In the genomic region with DNA sequence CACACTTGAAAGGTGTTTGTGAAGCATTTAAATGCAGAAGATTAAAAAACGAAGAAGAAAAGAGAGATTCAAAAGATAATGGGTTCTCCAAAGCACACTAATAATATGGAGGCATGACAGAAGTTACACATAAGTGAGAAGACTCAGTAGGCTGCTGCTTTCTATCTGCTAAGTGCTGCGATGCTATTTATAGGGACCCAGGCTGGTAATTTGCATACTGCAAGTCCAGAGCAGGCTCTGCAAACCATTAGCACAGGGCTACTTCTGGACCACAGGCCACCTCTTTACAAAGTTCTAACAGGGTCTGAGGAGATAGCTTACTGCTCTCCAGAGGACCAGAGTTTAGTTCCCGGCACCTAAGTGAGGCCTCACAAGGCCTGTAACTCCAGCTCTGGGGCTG, we compare ENCODE assay signal across 24 mouse cellular contexts.
DNase-seq lines count a peak whose midpoint lies in the region; ATAC-seq and TF ChIP-seq lines count a peak whose summit lies in the region.
"Had no signal": no experiment of that assay in that cellular context is flagged by ENCODE, and none has a peak within 500 bp of the region (broad histone marks: within the 10 kb centered on the region; RNA-seq: fewer than 3 reads in every experiment).

No protein-coding gene starts in this region.

- no peaks in the 10 kb centered on the region for H3K9me3 ChIP-seq in heart, postnatal 0 days (replicated peaks; ENCODE audit: control insufficient read depth, low read length)
- H3K9me3 ChIP-seq in heart, embryonic 10.5 days, result no peaks in the 10 kb centered on the region
- H3K9me3 ChIP-seq: heart, embryonic 12.5 days; megakaryocyte, embryonic 14.5 days; midbrain, embryonic 13.5 days had no signal

- H3K27me3 ChIP-seq in heart, postnatal 0 days (ENCODE audit: control insufficient read depth, insufficient read depth, low read length), result peaks cover 10% of the 10 kb centered on the region; the same call in 1 of the 2 replicates
- peaks cover 67% of the 10 kb centered on the region for H3K27me3 ChIP-seq in heart, embryonic 10.5 days (ENCODE audit: insufficient read depth, poor library complexity, severe bottlenecking)
- no peaks in the 10 kb centered on the region for H3K27me3 ChIP-seq in splenic B cell, adult 2 months (ENCODE audit: control insufficient read depth, insufficient read depth, low read length, poor library complexity, severe bottlenecking)
- H3K27me3 ChIP-seq in thymus, adult 2 months (ENCODE audit: control insufficient read depth, insufficient read depth, low read length), result no peaks in the 10 kb centered on the region
- H3K27me3 ChIP-seq: midbrain, embryonic 13.5 days had no signal

- no peak for TF ChIP-seq POLR2A in thymus, adult 2 months (IDR thresholded peaks at IDR 0.05; ENCODE audit: control insufficient read depth, extremely low read depth, insufficient read depth, low read length, poor library complexity)

- H3K36me3 ChIP-seq in heart, postnatal 0 days (replicated peaks; ENCODE audit: control insufficient read depth, insufficient read depth, low read length), result no peaks in the 10 kb centered on the region
- no peaks in the 10 kb centered on the region for H3K36me3 ChIP-seq in heart, embryonic 10.5 days
- H3K36me3 ChIP-seq in splenic B cell, adult 2 months (ENCODE audit: control insufficient read depth, insufficient read depth, low read length, poor library complexity, severe bottlenecking), result no peaks in the 10 kb centered on the region
- no peaks in the 10 kb centered on the region for H3K36me3 ChIP-seq in thymus, adult 2 months (ENCODE audit: control insufficient read depth, insufficient read depth, low read length)
- H3K36me3 ChIP-seq: heart, embryonic 12.5 days; midbrain, embryonic 13.5 days had no signal

- H3K9ac ChIP-seq in heart, postnatal 0 days (replicated peaks; ENCODE audit: low read depth, low read length), result no peak overlapping the region
- H3K9ac ChIP-seq: heart, embryonic 12.5 days; liver, embryonic 14.5 days; lung, embryonic 14.5 days; midbrain, embryonic 13.5 days had no signal

- DNase-seq in heart, postnatal 0 days (ENCODE audit: low spot score), result peak; percentile 22
- no peak for DNase-seq in heart, embryonic 10.5 days (ENCODE audit: low spot score)
- DNase-seq in MN1 (ENCODE audit: low spot score), result peak; percentile 25
- DNase-seq in left cerebral cortex, adult 9 months (ENCODE audit: low spot score in 2 of 2), result peak; percentile 25 to 42
- peak; percentile 6 for DNase-seq in splenic B cell, adult 2 months (ENCODE audit: low read depth, low spot score)
- no peak for DNase-seq in lung, postnatal 4 days
- no peak for DNase-seq in thymus, adult 2 months
- DNase-seq: adrenal gland, adult 8-10 months; B cell, adult 2 months; cerebellum, adult 8-10 months; gastrocnemius, postnatal 14 days; heart, adult 11 months; heart, postnatal 14 days; kidney, adult 18-20 months; kidney, postnatal 4 days; lung, embryonic 14.5 days; retina, postnatal 1 day; thymus, postnatal 25 days had no signal

- no peak for TF ChIP-seq EP300 in heart, postnatal 0 days (IDR thresholded peaks at IDR 0.05; ENCODE audit: low read depth)

- H3K27ac ChIP-seq in heart, postnatal 0 days (ENCODE audit: low read depth), result no peak overlapping the region
- H3K27ac ChIP-seq in heart, embryonic 10.5 days, result no peak overlapping the region
- H3K27ac ChIP-seq in thymus, adult 2 months (ENCODE audit: control insufficient read depth, insufficient read depth, low read length), result no peak overlapping the region
- H3K27ac ChIP-seq: liver, embryonic 14.5 days; midbrain, embryonic 13.5 days had no signal

- H3K4me3 ChIP-seq in heart, postnatal 0 days (ENCODE audit: low read depth, low read length), result no peak overlapping the region
- H3K4me3 ChIP-seq in heart, embryonic 10.5 days, result no peak overlapping the region
- H3K4me3 ChIP-seq in thymus, adult 2 months (ENCODE audit: control insufficient read depth, insufficient read depth, low read length), result no peak overlapping the region
- H3K4me3 ChIP-seq: heart, embryonic 12.5 days; megakaryocyte, embryonic 14.5 days; midbrain, embryonic 13.5 days had no signal

- no peak overlapping the region for H3K4me2 ChIP-seq in heart, postnatal 0 days (ENCODE audit: low read depth, low read length)
- H3K4me2 ChIP-seq: heart, embryonic 12.5 days; lung, embryonic 14.5 days; midbrain, embryonic 13.5 days had no signal

- ATAC-seq in heart, postnatal 0 days (ENCODE audit: insufficient read depth, low read depth), result no peak
- ATAC-seq: activated CD4-positive, CD25-positive, alpha-beta regulatory T cell, adult 4 months; forebrain, embryonic 16.5 days; midbrain, embryonic 13.5 days had no signal

- no peaks in the 10 kb centered on the region for H3K4me1 ChIP-seq in heart, postnatal 0 days (ENCODE audit: control insufficient read depth, insufficient read depth)
- H3K4me1 ChIP-seq in heart, embryonic 10.5 days, result peaks cover 9% of the 10 kb centered on the region; the same call in 1 of the 2 replicates
- no peaks in the 10 kb centered on the region for H3K4me1 ChIP-seq in thymus, adult 2 months (replicated peaks; ENCODE audit: control insufficient read depth, insufficient read depth, low read length)
- H3K4me1 ChIP-seq: midbrain, embryonic 13.5 days had no signal

- WGBS in heart, postnatal 0 days, result 40% methylated on average over 3 of the region's 3 CpGs
- WGBS in heart, embryonic 10.5 days, result 43% methylated on average over 3 of the region's 3 CpGs
- WGBS in thymus, adult 2 months, result 80% methylated on average over 3 of the region's 3 CpGs

- no peak for TF ChIP-seq CTCF in heart, postnatal 0 days (IDR thresholded peaks at IDR 0.05; ENCODE audit: low read depth)
- TF ChIP-seq CTCF in thymus, adult 2 months (IDR thresholded peaks at IDR 0.05; ENCODE audit: borderline replicate concordance, control insufficient read depth, extremely low read depth, insufficient read depth, low read length, poor library complexity), result no peak

Comparison
In these comparisons a context has a peak if more than half of its experiments do, and no peak if none do; other contexts are left out.
1. DNase-seq: peak in heart, postnatal 0 days (single experiment), MN1 (single experiment), left cerebral cortex, adult 9 months (2 of 2) and splenic B cell, adult 2 months (single experiment); none in heart, embryonic 10.5 days (single experiment), lung, postnatal 4 days (0 of 2) and thymus, adult 2 months (single experiment).